Mouse (Mus musculus) lung, postnatal 0 days (tissue): ENCODE results near the gene Smoc1. TPM values are rescaled to one million over a fixed set of nuclear protein-coding genes. Genes with fewer than 3 reads are reported as not detected.

Experiments
- ATAC-seq: fragments of 200-750 bp; cut with Nextera tagmentation; 2 replicates; pipeline ENCODE4 v1.8.0; 2017; ENCODE audit warnings: moderate library complexity
- DNase-seq: peaks from one replicate; pipeline ENCODE4 v3.0.0-alpha.2; 2016; ENCODE audit warnings: low spot score
- H3K27ac ChIP-seq: fragments of 300-500 bp; sonication (generic); 2 replicates; pipeline ENCODE4 v1.5.1; 2014; ENCODE audit warnings: antibody characterized with exemption, mild to moderate bottlenecking, low read length, mixed read lengths
- H3K27me3 ChIP-seq: fragments of 300-500 bp; sonication (generic); replicated peaks from 2 replicates; pipeline ENCODE4 v1.6.1; 2014; ENCODE audit warnings: low read length, mixed read lengths; ENCODE audit not compliant: insufficient read depth
- H3K36me3 ChIP-seq: fragments of 300-500 bp; sonication (generic); 2 replicates; pipeline ENCODE4 v1.6.1; 2014; ENCODE audit warnings: low read length, mixed read lengths; ENCODE audit not compliant: insufficient read depth
- H3K4me1 ChIP-seq: fragments of 300-500 bp; sonication (generic); 2 replicates; pipeline ENCODE4 v1.6.1; 2014; ENCODE audit warnings: antibody characterized with exemption, low read depth, low read length, mixed read lengths; ENCODE audit not compliant: insufficient read depth
- H3K4me2 ChIP-seq: fragments of 300-500 bp; sonication (generic); replicated peaks from 2 replicates; pipeline ENCODE4 v1.6.1; 2014; ENCODE audit warnings: low read depth, mild to moderate bottlenecking, low read length, moderate library complexity, mixed read lengths
- H3K4me3 ChIP-seq: fragments of 300-500 bp; sonication (generic); 2 replicates; pipeline ENCODE4 v1.5.1; 2014; ENCODE audit warnings: low read depth, low read length
- H3K9ac ChIP-seq: fragments of 300-500 bp; sonication (generic); replicated peaks from 2 replicates; pipeline ENCODE4 v1.6.1; 2014; ENCODE audit warnings: low read depth, mild to moderate bottlenecking
- H3K9me3 ChIP-seq: fragments of 300-500 bp; sonication (generic); 2 replicates; pipeline ENCODE4 v1.6.1; 2016; ENCODE audit warnings: low read length, mixed read lengths
- CTCF ChIP-seq: IDR thresholded peaks from 2 replicates; pipeline ENCODE4 v1.5.1; 2016; ENCODE audit warnings: antibody characterized with exemption, mild to moderate bottlenecking
- EP300 ChIP-seq: IDR thresholded peaks from 2 replicates; pipeline ENCODE4 v1.6.1; 2016; ENCODE audit warnings: antibody characterized with exemption, mild to moderate bottlenecking, control low read depth
- WGBS: fragments of 180-500 bp; shearing (Covaris S2); extraction: QIAGEN DNeasy Blood & Tissue Kit; methylation state at CpG from one replicate; pipeline ENCODE4 v1.1.7; 2014; 5-methylcytosine and 5-hydroxymethylcytosine counted together
- polyA plus RNA-seq: library from polyadenylated mRNA; unstranded; fragments of >200 nt; fragmentation: Nextera tagmentation; extraction: Ambion mirVana; gene quantifications from 2 replicates; pipeline ENCODE4 v1.2.1, GENCODE M21; 2015

Gene Smoc1
- polyA plus RNA-seq, 1 experiment from 2014 or later, result 0.19 TPM

DNA sequence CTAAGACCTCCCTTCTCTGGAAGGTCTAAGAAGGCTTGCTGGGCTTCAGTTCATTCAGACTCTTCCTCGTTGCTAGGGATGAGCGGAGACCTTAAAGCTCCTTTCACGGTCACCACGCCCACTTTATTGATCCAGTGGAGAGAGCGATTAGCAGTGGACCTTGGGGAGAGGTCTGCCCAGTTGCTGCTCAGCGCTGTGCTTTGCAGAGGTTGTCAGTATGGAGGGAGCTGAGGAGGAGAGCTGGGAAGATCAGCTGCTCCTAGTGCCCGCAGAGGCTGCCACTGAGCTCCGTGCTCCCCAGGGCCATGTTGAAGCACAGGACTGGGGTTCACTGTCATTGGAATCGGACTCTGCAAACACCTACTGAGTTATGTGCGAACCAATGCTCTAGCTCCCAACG lies 17.0 kb downstream of the Smoc1 start:
- Histone ChIP-seq H3K4me1 (no peaks in the 10 kb centered on the region), H3K27ac (no peak overlapping the region), H3K36me3 (no peaks in the 10 kb centered on the region), H3K27me3 (no peaks in the 10 kb centered on the region), H3K9me3 (no peaks in the 10 kb centered on the region), H3K9ac (no peak overlapping the region), H3K4me3 (no peak overlapping the region), H3K4me2 (no peak overlapping the region)
- no peak for TF ChIP-seq CTCF
- TF ChIP-seq EP300, result no peak
- ATAC-seq (no peak), DNase-seq (no peak)
- 77% methylated on average over 11 of the region's 11 CpGs for WGBS

DNA sequence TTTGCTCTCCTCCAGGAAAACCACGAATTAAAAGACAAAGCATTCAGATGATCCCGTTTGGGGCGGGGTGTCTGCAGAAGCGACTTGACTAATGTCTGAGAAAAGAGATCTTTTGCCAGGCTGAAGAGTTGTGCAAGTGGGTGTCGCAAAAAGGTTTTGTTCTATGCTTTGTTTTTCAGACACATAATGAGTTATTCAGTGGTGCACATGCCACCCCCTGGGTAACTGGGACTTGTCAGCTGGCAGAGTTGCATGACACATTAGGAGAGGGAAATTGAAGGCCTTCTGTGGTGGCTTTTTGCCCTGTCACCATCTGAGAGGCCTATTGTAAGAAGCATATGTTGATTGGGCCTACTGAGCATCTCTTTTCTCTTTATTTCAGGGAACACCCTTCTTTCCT lies 20.3 kb downstream of the Smoc1 start:
- H3K9me3 ChIP-seq, result no peaks in the 10 kb centered on the region
- H3K27me3 ChIP-seq, result no peaks in the 10 kb centered on the region
- H3K4me3 ChIP-seq, result no peak overlapping the region
- no peak overlapping the region for H3K4me2 ChIP-seq
- ATAC-seq, result no peak
- no peak for DNase-seq
- TF ChIP-seq EP300, result no peak
- no peak for TF ChIP-seq CTCF
- no peak overlapping the region for H3K27ac ChIP-seq
- H3K9ac ChIP-seq, result no peak overlapping the region
- H3K4me1 ChIP-seq, result no peaks in the 10 kb centered on the region
- H3K36me3 ChIP-seq, result no peaks in the 10 kb centered on the region
- WGBS, result 74% methylated on average over 5 of the region's 5 CpGs

DNA sequence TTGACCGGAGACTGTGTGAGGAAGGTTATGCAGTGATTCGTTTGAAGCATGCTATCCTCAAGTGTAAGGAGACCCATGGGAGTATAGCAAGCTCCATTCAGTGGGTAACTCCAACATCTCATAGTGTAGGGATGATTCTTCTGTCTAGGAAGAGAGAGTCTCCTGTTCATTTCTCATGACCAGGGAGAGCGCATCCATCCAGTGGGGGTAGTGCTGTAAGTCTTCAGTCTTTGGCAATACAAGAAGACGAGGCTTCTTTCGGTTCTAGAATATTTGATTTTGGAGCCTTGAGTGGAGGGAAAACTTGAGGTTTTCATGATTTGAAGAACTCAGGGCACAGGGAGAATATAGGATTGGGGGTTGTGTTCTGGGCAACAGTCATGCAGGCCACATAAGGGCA lies 23.1 kb downstream of the Smoc1 start:
- H3K27me3 ChIP-seq, result no peaks in the 10 kb centered on the region
- no peak overlapping the region for H3K4me2 ChIP-seq
- no peak overlapping the region for H3K4me3 ChIP-seq
- H3K36me3 ChIP-seq, result no peaks in the 10 kb centered on the region
- H3K27ac ChIP-seq, result no peak overlapping the region
- no peak overlapping the region for H3K9ac ChIP-seq
- 87% methylated on average over 5 of the region's 5 CpGs for WGBS
- no peak for TF ChIP-seq CTCF
- no peak for TF ChIP-seq EP300
- no peak for ATAC-seq
- no peaks in the 10 kb centered on the region for H3K9me3 ChIP-seq
- no peaks in the 10 kb centered on the region for H3K4me1 ChIP-seq
- no peak for DNase-seq

DNA sequence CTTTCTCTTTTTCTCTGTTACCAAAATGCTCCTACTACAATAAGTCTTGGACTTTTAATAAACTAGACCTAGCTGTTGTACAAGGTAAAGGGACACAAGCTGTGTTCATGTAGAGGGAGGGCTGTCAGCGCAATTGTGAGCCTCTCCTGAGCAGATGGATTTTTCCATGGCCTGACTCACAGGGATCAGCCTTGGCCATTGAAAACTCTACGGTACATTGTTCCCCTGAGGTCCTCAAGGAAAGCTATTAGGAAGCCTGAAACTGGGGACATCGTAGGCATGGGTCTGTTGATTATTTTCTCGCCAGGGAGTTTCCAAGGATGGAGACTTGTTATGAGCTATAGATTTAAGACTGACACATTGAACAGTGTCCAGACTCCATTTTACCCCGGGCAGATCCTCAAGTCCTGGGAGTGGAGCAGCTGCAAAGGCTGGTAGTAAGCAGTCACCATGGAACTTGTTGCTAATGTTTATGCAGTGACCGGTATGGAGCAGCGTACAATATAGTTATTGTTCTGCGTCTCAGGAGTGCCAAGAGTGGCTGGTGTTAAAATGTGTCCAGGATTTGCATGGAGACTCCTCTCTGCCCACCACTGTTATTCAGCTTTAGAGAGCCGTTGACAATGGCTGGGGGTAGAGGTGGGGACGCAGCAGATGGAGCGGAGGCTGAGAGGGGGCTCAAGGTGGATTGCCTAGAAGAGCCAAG lies 28.5 kb downstream of the Smoc1 start:
- H3K27ac ChIP-seq, result no peak overlapping the region
- H3K27me3 ChIP-seq, result no peaks in the 10 kb centered on the region
- no peak for TF ChIP-seq EP300
- TF ChIP-seq CTCF, result no peak
- ATAC-seq (no peak), DNase-seq (no peak)
- WGBS, result 71% methylated on average over 11 of the region's 11 CpGs
- H3K4me2 ChIP-seq, result no peak overlapping the region
- no peaks in the 10 kb centered on the region for H3K9me3 ChIP-seq
- H3K9ac ChIP-seq, result no peak overlapping the region
- no peak overlapping the region for H3K4me3 ChIP-seq
- H3K4me1 ChIP-seq, result no peaks in the 10 kb centered on the region
- no peaks in the 10 kb centered on the region for H3K36me3 ChIP-seq

DNA sequence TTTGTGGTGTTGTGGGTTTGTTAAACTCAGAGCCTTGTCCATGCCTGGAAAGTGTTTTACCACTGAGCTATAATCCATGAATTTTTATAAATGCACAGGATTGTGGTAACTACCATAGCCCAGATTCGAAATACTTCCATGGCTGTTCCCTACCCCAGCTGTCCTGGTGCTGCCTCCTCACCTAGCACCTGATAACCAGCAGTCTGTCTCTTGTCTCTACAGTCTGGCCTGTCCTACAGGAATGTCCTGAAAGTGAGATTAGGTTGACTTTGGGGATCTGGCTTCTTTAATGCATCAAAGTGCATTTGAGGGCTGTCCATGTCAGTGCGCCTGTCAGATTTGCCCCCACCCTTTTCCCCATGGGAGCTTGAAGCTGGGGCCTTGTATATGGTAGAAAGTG lies 29.2 kb downstream of the Smoc1 start:
- no peak for ATAC-seq
- Histone ChIP-seq H3K36me3 (no peaks in the 10 kb centered on the region), H3K27ac (no peak overlapping the region), H3K4me3 (no peak overlapping the region), H3K9me3 (no peaks in the 10 kb centered on the region), H3K27me3 (no peaks in the 10 kb centered on the region), H3K4me2 (no peak overlapping the region), H3K9ac (no peak overlapping the region), H3K4me1 (no peaks in the 10 kb centered on the region)
- TF ChIP-seq EP300 (no peak), CTCF (no peak)
- WGBS, result 77% methylated on average over 2 of the region's 2 CpGs
- DNase-seq, result no peak

DNA sequence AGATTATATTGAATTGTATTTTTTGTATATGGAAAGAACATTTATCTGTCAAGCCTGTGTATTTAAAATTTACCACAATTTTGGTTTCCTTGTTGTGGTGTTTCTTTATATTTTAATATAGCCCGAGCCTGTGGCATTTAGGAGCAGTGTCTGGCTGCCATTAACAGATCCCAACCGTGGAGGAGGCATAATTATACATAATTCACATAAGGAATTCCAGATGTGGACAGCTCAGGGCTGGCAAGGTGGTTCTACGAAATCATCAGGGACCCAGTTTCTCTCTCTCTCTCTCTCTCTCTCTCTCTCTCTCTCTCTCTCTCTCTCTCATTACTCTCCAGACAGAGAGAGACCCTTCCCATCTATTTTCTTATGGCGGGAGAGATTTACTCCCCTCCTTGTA lies 31.0 kb downstream of the Smoc1 start:
- Histone ChIP-seq H3K36me3 (no peaks in the 10 kb centered on the region), H3K9me3 (no peaks in the 10 kb centered on the region), H3K27ac (no peak overlapping the region), H3K4me2 (no peak overlapping the region), H3K27me3 (no peaks in the 10 kb centered on the region), H3K4me3 (no peak overlapping the region), H3K9ac (no peak overlapping the region), H3K4me1 (no peaks in the 10 kb centered on the region)
- DNase-seq (no peak), ATAC-seq (no peak)
- TF ChIP-seq EP300 (no peak), CTCF (no peak)
- 67% methylated on average over 4 of the region's 4 CpGs for whole genome bisulfite sequencing

DNA sequence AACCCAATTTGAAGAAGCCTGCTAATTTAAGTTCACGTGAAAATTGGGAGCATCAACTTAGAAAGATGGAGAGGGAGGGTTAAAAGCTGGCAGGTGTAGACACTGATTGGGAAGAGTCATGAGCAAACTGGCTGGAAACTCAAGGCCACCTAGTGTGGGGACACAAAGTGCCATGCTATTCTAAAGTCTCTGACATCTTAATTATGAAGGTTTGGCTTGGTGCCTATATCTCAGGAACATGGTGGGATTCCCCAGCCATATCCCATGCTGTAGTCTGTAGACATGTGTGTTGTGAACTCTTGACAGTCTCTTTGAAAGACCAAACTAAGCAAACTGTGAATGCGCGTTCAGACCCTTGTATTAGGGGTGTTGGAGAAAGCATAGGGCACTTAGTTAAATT lies 32.0 kb downstream of the Smoc1 start:
- no peaks in the 10 kb centered on the region for H3K36me3 ChIP-seq
- H3K27me3 ChIP-seq, result no peaks in the 10 kb centered on the region
- TF ChIP-seq EP300 (no peak), CTCF (no peak)
- DNase-seq, result no peak
- no peaks in the 10 kb centered on the region for H3K9me3 ChIP-seq
- H3K4me3 ChIP-seq, result no peak overlapping the region
- ATAC-seq, result no peak
- 91% methylated on average over 3 of the region's 3 CpGs for WGBS
- H3K4me2 ChIP-seq, result no peak overlapping the region
- H3K9ac ChIP-seq, result no peak overlapping the region
- no peaks in the 10 kb centered on the region for H3K4me1 ChIP-seq
- no peak overlapping the region for H3K27ac ChIP-seq
